Mouse (Mus musculus): ENCODE data around the gene Sass6.
"Not testable (repeated sequence)": the region's sequence is repeated elsewhere in the genome, so short reads cannot be mapped to it uniquely, and the experiment has no call there.

Sass6 gene

GRCm38 (mm10) chr3:116594728-116595602 is at the start of gene Sass6:
Gene Sass6, plus strand, starts transcription at chr3:116594982.
- DNase-seq (ENCODE audit: low spot score in 2 of 2), result peak; percentile 99 to 100

GRCm38 (mm10) chr3:116547430-116547829 is 47.4 kb upstream of the Sass6 start:
- DNase-seq (ENCODE audit: low spot score in 2 of 2), result no peak

- DNase-seq (ENCODE audit: low spot score in 2 of 2), result peak in 1 of 2 experiments; percentile 21
These were observed 43.4 kb upstream of the Sass6 start for GRCm38 (mm10) chr3:116551362-116551761.

GRCm38 (mm10) chr3:116561315-116561714 is 33.5 kb upstream of the Sass6 start:
- DNase-seq (ENCODE audit: low spot score in 2 of 2), result not testable (repeated sequence)

- no peak for DNase-seq (ENCODE audit: low spot score in 2 of 2)
These were observed 32.2 kb upstream of the Sass6 start, which contains the start of gene Lrrc39 for GRCm38 (mm10) chr3:116562408-116563094. Gene Lrrc39, plus strand, starts transcription at chr3:116562973.

GRCm38 (mm10) chr3:116563095-116563492 is 31.7 kb upstream of the Sass6 start:
- no peak for DNase-seq (ENCODE audit: low spot score in 2 of 2)

GRCm38 (mm10) chr3:116570628-116571027 is 24.2 kb upstream of the Sass6 start:
- no peak for DNase-seq (ENCODE audit: low spot score in 2 of 2)

- DNase-seq (ENCODE audit: low spot score in 2 of 2), result no peak
These were observed 17.5 kb upstream of the Sass6 start for GRCm38 (mm10) chr3:116577286-116577685.

- peak; percentile 60 to 61 for DNase-seq (ENCODE audit: low spot score in 2 of 2)
These were observed 12.6 kb upstream of the Sass6 start for GRCm38 (mm10) chr3:116582201-116582600.

- DNase-seq (ENCODE audit: low spot score in 2 of 2), result peak in 1 of 2 experiments; percentile 44
These were observed 580 bp upstream of the Sass6 start for GRCm38 (mm10) chr3:116594076-116594727.

- no peak for DNase-seq (ENCODE audit: low spot score in 2 of 2)
These were observed 815 bp downstream of the Sass6 start for GRCm38 (mm10) chr3:116595603-116595991.

- no peak for DNase-seq (ENCODE audit: low spot score in 2 of 2)
These were observed 4.9 kb downstream of the Sass6 start for GRCm38 (mm10) chr3:116599705-116600104.

- DNase-seq (ENCODE audit: low spot score in 2 of 2), result no peak
These were observed 6.2 kb downstream of the Sass6 start for GRCm38 (mm10) chr3:116601005-116601404.

GRCm38 (mm10) chr3:116601781-116602180 is 7.0 kb downstream of the Sass6 start:
- no peak for DNase-seq (ENCODE audit: low spot score in 2 of 2)

- peak in 1 of 2 experiments; percentile 6 for DNase-seq (ENCODE audit: low spot score in 2 of 2)
These were observed 9.8 kb downstream of the Sass6 start for GRCm38 (mm10) chr3:116604570-116604969.

- DNase-seq (ENCODE audit: low spot score in 2 of 2), result no peak
These were observed 19.6 kb downstream of the Sass6 start, which contains the start of gene Trmt13 for GRCm38 (mm10) chr3:116614295-116614892. Gene Trmt13, minus strand, starts transcription at chr3:116614587.

- no peak for DNase-seq (ENCODE audit: low spot score in 2 of 2)
These were observed 20.7 kb downstream of the Sass6 start for GRCm38 (mm10) chr3:116615318-116616068.

- DNase-seq (ENCODE audit: low spot score in 2 of 2), result no peak
These were observed 24.1 kb downstream of the Sass6 start for GRCm38 (mm10) chr3:116618855-116619254.

- DNase-seq (ENCODE audit: low spot score in 2 of 2), result no peak
These were observed 26.0 kb downstream of the Sass6 start for GRCm38 (mm10) chr3:116620636-116621370.

- DNase-seq (ENCODE audit: low spot score in 2 of 2), result no peak
These were observed 27.9 kb downstream of the Sass6 start for GRCm38 (mm10) chr3:116622641-116623040.
